Mouse (Mus musculus): ENCODE measurements around the gene C130026I21Rik.
"Not testable (repeated sequence)": the region's sequence is repeated elsewhere in the genome, so short reads cannot be mapped to it uniquely, and the experiment has no call there.

- TF ChIP-seq CTCF (IDR thresholded peaks at IDR 0.05; ENCODE audit: low read depth, low read length); POLR2A (IDR thresholded peaks at IDR 0.05; ENCODE audit: insufficient read depth, low read length): not testable (repeated sequence)
Measured at GRCm38 (mm10) chr1:84996305-84996704, 274.1 kb downstream of the C130026I21Rik start.
